Mouse (Mus musculus) thymus, postnatal 36 days (tissue): ENCODE measurements around the gene Sfmbt1.

Source experiments
- DNase-seq, 2 experiments: peaks; one replicate each; pipeline ENCODE4 v3.0.0; 2022; ENCODE audit warnings: mixed read lengths in 2 of 2

Gene Sfmbt1

GRCm38 (mm10) chr14:30714799-30715617 is at the start of gene Sfmbt1:
Sfmbt1 (plus strand) TSS chr14:30714849.
- no peak for DNase-seq

GRCm38 (mm10) chr14:30666061-30666460 is 48.6 kb upstream of the Sfmbt1 start:
- no peak for DNase-seq

- no peak for DNase-seq
These were observed 48.0 kb upstream of the Sfmbt1 start for GRCm38 (mm10) chr14:30666604-30667003.

GRCm38 (mm10) chr14:30670161-30670560 is 44.5 kb upstream of the Sfmbt1 start:
- DNase-seq: no peak

- DNase-seq: no peak
These were observed 43.3 kb upstream of the Sfmbt1 start for GRCm38 (mm10) chr14:30671095-30671985.

GRCm38 (mm10) chr14:30671986-30672312 is 42.7 kb upstream of the Sfmbt1 start:
- peak; percentile 78 to 83 for DNase-seq

GRCm38 (mm10) chr14:30674947-30675346 is 39.7 kb upstream of the Sfmbt1 start:
- DNase-seq: peak; percentile 55 to 67

- no peak for DNase-seq
These were observed 32.5 kb upstream of the Sfmbt1 start for GRCm38 (mm10) chr14:30682131-30682530.

GRCm38 (mm10) chr14:30690685-30691084 is 24.0 kb upstream of the Sfmbt1 start:
- no peak for DNase-seq

GRCm38 (mm10) chr14:30692439-30692838 is 22.2 kb upstream of the Sfmbt1 start:
- DNase-seq: no peak

GRCm38 (mm10) chr14:30694786-30695185 is 19.9 kb upstream of the Sfmbt1 start:
- DNase-seq: no peak

- DNase-seq: no peak
These were observed 19.0 kb upstream of the Sfmbt1 start for GRCm38 (mm10) chr14:30695609-30696008.

GRCm38 (mm10) chr14:30697407-30698052 is 17.1 kb upstream of the Sfmbt1 start:
- DNase-seq: no peak

- peak; percentile 43 to 48 for DNase-seq
These were observed 15.0 kb upstream of the Sfmbt1 start for GRCm38 (mm10) chr14:30699656-30700055.

- DNase-seq: no peak
These were observed 12.1 kb upstream of the Sfmbt1 start for GRCm38 (mm10) chr14:30702512-30702911.

GRCm38 (mm10) chr14:30703079-30703478 is 11.6 kb upstream of the Sfmbt1 start:
- no peak for DNase-seq

GRCm38 (mm10) chr14:30704098-30704855 is 10.4 kb upstream of the Sfmbt1 start:
- no peak for DNase-seq

- DNase-seq: no peak
These were observed 2.8 kb upstream of the Sfmbt1 start for GRCm38 (mm10) chr14:30711892-30712291.

- no peak for DNase-seq
These were observed 880 bp upstream of the Sfmbt1 start for GRCm38 (mm10) chr14:30713769-30714168.

GRCm38 (mm10) chr14:30715618-30716050 is 985 bp downstream of the Sfmbt1 start:
- DNase-seq: peak; percentile 81 to 89

- peak; percentile 61 to 69 for DNase-seq
These were observed 1.7 kb downstream of the Sfmbt1 start for GRCm38 (mm10) chr14:30716051-30716952.
